Mouse (Mus musculus): ENCODE measurements around the gene Kcnmb3.

GRCm38 (mm10) chr3:32437297-32437696 is 54.7 kb downstream of the Kcnmb3 start:
- TF ChIP-seq CTCF (conservative IDR thresholded peaks at IDR 0.05; ENCODE audit: low read length): no peak
- TF ChIP-seq POU5F1 (IDR thresholded peaks at IDR 0.05; ENCODE audit: borderline replicate concordance, low read length): no peak
